Mouse (Mus musculus): ENCODE data around the gene Ntng2.

Ntng2 gene

DNA sequence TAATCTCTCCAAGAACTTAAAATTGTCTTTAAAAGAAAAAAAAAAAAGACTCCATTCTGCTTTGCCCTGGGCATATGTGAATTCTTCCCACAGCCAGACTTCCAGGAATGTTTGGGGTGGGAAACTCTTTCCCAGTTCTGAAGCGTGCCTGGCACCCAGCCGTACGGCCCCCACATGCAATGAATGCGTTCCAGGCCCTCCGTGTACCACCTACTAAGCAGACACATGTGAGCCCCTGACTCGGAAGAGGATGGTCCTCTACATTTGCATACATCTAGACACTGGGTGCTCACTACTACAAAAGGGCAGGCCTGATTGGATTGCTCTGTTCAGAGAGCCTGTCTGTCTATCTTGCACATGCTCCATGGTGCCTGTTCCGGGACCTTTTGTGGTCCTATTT is 17.0 kb downstream of the Ntng2 start:
- DNase-seq, result no peak

- DNase-seq, result peak; percentile 44 to 61
Measured at GRCm38 (mm10) chr2:29235026-29235425, 17.8 kb downstream of the Ntng2 start.

GRCm38 (mm10) chr2:29234002-29234401 is 18.8 kb downstream of the Ntng2 start:
- no peak for DNase-seq

GRCm38 (mm10) chr2:29230191-29230835 is 22.5 kb downstream of the Ntng2 start:
- peak; percentile 45 to 47 for DNase-seq

GRCm38 (mm10) chr2:29226671-29227070 is 26.1 kb downstream of the Ntng2 start:
- peak in 1 of 2 experiments; percentile 58 for DNase-seq

DNA sequence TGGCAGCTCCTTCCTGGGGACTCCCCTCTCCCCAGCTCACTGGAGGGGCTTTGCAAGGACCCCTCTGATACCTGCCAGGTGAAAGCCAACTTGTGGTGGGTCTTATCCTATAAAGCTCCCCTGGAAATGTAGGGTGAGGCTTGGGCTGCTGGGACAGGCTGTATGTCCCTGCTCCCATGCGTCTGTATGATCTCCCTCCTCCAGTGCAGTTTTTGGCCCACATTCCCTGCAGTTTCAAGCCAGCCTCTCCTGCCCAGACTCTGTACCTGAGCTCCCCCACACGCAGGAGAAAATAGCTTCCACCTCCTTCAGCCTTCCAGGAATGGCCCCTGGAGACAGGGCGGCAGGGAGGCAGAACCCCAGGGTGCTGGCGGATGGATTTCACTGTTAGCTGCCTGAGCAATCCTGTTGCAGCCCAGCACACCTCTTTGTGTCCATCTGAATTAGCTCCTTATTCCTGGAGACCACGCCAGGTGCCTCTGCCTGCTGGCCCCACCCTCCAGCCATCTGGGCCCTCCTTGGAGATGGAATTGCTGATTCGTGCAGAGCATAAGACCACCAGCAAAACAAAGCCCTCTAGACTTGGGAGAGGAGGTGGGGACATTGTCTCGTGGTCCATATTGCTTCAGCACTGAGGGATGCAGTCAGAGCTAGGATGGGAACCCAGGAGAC is 29.1 kb downstream of the Ntng2 start:
- DNase-seq, result peak; percentile 63 to 66

DNA sequence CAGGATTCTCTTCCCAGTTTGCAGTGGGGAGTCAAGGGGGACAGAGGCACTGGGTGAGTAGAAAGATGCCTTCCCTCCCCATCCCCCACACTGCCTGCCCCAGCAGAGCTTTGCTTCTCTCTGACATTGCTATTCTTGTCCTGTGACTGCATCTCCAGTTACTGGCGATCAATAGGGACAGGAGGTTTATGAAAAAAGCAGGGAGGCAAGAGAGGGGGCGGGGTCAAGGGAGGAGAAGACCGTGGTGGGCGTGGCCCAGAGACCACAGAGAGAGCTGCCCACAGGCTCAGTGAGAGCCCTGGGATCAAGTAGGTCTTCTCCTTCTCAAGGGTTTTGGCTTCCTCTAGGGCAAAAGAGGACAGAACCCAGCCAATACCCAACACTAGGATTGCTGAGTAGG is 30.5 kb downstream of the Ntng2 start:
- peak; percentile 43 to 62 for DNase-seq

GRCm38 (mm10) chr2:29218831-29219230 is 34.0 kb downstream of the Ntng2 start:
- DNase-seq, result peak in 1 of 2 experiments; percentile 49

- DNase-seq, result peak; percentile 98 to 99
Measured at GRCm38 (mm10) chr2:29217897-29218296, 34.9 kb downstream of the Ntng2 start.

DNA sequence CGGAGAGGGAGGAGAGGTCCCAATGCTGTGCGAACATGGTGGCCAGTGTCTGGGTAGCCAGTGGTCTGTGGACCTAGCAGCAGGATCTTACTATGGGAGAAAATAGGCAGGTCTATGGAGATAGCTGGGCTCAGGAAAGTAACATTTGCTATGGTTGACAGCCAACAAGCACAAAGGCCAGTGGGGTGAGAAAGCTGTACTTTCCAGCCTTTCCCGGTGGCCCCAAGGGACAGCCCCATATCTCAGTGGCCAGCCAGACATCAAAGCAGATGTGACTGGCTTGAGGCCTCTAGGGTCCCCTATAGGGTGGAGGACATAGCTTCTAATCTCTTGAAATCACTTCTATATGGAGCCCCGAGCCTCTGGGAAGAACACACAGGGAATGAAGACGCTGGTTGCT is 35.8 kb downstream of the Ntng2 start:
- DNase-seq, result peak; percentile 47 to 61

- DNase-seq, result peak; percentile 88 to 93
Measured at GRCm38 (mm10) chr2:29216286-29217012, 36.4 kb downstream of the Ntng2 start.

DNA sequence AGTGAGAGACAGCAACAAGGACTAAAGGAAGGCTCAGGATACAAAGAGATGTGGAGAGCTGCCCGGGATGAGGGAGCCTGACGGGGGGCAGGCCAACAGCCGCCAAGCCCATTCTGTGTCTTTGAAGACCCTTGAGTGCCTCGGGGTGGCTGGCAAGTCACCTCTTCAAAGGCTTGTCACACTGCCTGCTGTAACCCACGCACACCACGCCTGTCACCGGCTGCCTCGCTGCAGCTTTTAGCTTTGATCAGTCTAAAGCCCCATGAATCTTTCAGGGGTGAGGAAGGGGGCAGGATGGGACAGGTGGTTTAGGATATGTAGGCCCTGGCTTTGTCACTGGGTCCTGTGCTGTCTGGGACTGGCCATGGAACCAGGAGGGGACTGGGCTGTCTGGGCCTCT is 46.6 kb downstream of the Ntng2 start:
- DNase-seq, result peak in 1 of 2 experiments; percentile 17

DNA sequence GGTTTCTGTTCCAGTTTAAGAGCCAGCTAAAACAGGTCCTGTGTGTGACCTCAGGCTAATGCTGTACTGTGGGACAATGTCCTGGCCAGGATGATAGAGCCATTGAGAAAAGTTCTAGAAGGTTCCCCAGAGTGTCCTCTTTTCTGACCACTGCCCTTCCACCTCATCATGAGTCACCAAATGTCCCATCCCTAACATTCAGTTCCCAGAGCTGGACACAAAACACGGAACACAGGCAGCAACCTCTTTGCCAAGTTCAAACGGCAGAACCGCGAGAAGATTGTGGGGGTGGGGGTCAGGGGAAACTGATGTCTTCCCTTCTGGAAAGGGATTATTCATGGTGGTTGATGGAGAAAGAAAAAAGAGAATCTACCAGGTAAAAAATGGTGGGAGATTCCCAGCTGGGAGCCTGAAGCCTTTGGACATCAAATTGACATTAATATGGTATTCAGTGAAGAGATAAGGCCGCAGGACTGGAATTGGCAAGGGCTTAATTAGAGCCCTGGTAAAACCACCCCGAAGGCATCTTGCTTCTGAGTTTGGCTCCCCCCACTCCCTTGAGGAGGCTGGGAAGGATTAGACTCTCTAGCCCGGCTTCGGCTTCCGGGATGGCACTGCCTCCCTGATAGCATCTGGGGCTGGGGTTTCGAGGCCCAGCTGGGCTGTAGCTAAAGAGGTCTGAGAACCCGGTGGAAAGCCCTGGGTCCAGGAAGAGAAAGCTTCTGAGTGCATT is 51.4 kb downstream of the Ntng2 start:
- DNase-seq, result peak in 1 of 2 experiments; percentile 15

DNA sequence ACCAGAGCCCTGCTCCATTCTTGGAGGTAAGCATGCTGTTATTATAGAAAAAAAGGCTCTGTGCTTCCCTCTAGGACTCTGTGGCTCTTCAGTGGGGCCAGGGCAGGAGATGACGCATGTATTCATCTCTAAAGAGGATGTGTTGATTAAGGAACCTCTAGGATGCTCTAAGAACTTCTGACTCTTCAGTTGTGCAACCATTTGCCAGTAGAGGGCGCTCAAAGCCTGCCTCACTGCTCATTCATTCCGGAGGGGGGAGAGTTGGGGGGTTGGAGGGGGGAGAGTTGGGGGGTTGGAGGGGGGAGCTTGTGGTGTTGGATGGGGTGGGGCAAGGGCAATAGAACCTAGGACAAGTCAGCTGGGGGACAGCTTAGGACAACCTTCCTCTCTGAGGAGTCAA is 52.9 kb downstream of the Ntng2 start:
- peak; percentile 70 to 84 for DNase-seq

GRCm38 (mm10) chr2:29198446-29198845 is 54.4 kb downstream of the Ntng2 start:
- peak; percentile 14 to 21 for DNase-seq

GRCm38 (mm10) chr2:29196844-29197243 is 56.0 kb downstream of the Ntng2 start:
- DNase-seq, result peak; percentile 19 to 21

GRCm38 (mm10) chr2:29194547-29195463 is 58.0 kb downstream of the Ntng2 start:
- DNase-seq, result peak; percentile 95

DNA sequence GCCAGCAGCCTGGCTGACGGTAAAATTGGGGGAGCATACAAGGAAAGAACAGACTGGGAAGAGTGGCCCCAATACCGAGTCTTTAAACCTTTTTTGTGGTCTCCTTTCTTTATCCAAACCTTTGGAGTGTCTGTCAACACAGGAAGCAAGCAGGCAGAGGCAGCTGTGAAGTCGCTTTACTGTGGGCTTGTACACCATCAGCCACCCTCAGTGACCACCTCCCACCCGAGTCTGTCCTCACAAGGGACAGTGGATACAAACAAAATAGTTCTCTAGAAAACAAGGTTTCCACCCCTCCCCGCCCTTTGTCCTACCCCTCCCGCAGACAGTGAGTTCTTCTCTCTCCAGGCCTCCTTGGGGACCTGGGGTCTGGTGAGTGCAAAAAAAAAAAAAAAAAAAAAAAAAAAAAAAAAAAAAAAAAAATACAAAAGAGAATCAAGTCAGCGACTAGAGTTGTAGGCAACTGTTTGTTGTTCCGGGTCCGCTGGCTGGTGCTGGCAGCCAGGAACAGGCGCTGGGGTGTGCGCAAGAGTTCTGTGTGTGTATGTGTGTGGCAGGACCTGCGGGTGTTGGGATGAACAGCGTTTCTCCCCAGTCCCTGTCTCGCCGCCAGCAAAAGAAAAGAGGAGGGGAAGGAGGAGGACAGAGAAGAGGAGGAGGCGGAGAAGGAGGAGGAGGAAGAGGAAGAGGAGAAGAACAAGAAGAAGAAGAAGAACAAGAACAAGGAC is 58.8 kb downstream of the Ntng2 start:
- peak in 1 of 2 experiments; percentile 58 for DNase-seq

DNA sequence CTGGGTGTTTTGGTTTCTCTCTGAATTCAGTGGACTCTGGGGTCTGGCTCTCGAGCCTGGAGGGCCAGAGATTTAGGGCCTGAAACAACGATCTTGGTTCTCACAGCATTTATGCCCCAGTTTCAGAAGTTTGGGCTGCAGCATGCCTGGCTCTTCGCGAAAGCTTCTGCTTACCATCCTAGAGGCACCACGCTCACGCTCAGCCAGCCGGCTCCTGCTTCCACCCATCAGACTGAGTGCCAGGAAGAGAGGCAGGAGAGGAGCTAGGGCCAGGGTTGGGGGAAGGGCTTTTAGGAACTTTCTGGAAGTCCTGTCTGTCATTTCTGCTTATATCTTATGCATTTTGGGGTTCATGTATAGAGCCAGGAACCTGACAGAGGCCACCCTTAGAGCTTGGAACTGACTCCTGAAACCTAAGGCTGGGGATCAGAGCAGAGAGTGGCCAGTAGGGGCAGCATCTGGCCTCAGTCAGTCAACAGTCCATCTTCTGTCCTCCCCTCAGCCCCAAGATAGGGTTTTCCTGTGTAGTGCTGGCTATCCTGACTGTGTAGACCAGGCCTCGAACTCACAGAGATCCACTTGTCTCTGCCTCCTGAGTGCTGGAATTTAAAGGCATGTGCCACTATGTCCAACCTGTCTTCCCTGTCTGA is 60.1 kb downstream of the Ntng2 start:
- DNase-seq, result peak in 1 of 2 experiments; percentile 44

Measured in cerebellum, postnatal 25 days (tissue).